Mouse (Mus musculus) forebrain, embryonic 13.5 days (tissue): Measurements from ENCODE around the gene U2surp. TPM values are rescaled to one million over a fixed set of nuclear protein-coding genes. Genes with fewer than 3 reads are reported as not detected.

Experiments used
- ATAC-seq: fragments of 200-750 bp; cut with Nextera tagmentation; 2 replicates; pipeline ENCODE4 v1.8.0; 2017
- H3K27ac ChIP-seq: fragments of 300-500 bp; sonication (generic); 2 replicates; pipeline ENCODE4 v1.5.1; 2015; ENCODE audit warnings: inconsistent platforms, mild to moderate bottlenecking, moderate library complexity
- H3K27me3 ChIP-seq: fragments of 300-500 bp; sonication (generic); 2 replicates; pipeline ENCODE4 v1.6.1; 2015; ENCODE audit warnings: mild to moderate bottlenecking, inconsistent platforms
- H3K36me3 ChIP-seq: fragments of 300-500 bp; sonication (generic); 2 replicates; pipeline ENCODE4 v1.6.1; 2015; ENCODE audit warnings: mild to moderate bottlenecking, inconsistent platforms; ENCODE audit not compliant: poor library complexity, severe bottlenecking
- H3K4me1 ChIP-seq: fragments of 300-500 bp; sonication (generic); 2 replicates; pipeline ENCODE4 v1.6.1; 2015; ENCODE audit warnings: inconsistent platforms
- H3K4me2 ChIP-seq: fragments of 300-500 bp; sonication (generic); 2 replicates; pipeline ENCODE4 v1.6.1; 2015; ENCODE audit warnings: inconsistent platforms, mild to moderate bottlenecking, moderate library complexity
- H3K4me3 ChIP-seq: fragments of 300-500 bp; sonication (generic); 2 replicates; pipeline ENCODE4 v1.5.1; 2015; ENCODE audit warnings: mild to moderate bottlenecking, inconsistent platforms
- H3K9ac ChIP-seq: fragments of 300-500 bp; sonication (generic); 2 replicates; pipeline ENCODE4 v1.6.1; 2015; ENCODE audit warnings: mild to moderate bottlenecking, inconsistent platforms
- H3K9me3 ChIP-seq: fragments of 300-500 bp; sonication (generic); replicated peaks from 2 replicates; pipeline ENCODE4 v1.6.1; 2016; ENCODE audit warnings: inconsistent platforms
- WGBS: fragments of 180-500 bp; shearing (Covaris S2); methylation state at CpG from one replicate; pipeline ENCODE4 v1.1.7; 2015; 5-methylcytosine and 5-hydroxymethylcytosine counted together
- polyA plus RNA-seq: library from polyadenylated mRNA; unstranded; fragments of >200 nt; fragmentation: Nextera tagmentation; extraction: Ambion mirVana; gene quantifications from 2 replicates; pipeline ENCODE4 v1.2.1, GENCODE M21; 2015

Gene U2surp
- polyA plus RNA-seq = 165 and 200 TPM in 2 replicates

- ATAC-seq = peak; percentile 98
- Histone ChIP-seq H3K9ac (peak within 1 kb of the TSS; percentile 94), H3K4me2 (peak within 1 kb of the TSS; percentile 96), H3K4me1 (peaks cover 23% of the 10 kb centered on the region), H3K27me3 (no peaks in the 10 kb centered on the region), H3K27ac (peak within 1 kb of the TSS; percentile 78), H3K36me3 (no peaks in the 10 kb centered on the region), H3K4me3 (peak within 1 kb of the TSS; percentile 99), H3K9me3 (no peaks in the 10 kb centered on the region)
- WGBS = under 1% methylated on average over 74 of the region's 74 CpGs
Measured at GRCm38 (mm10) chr9:95511472-95512330, at the start of gene U2surp. U2surp (minus strand) TSS chr9:95511996.

DNA sequence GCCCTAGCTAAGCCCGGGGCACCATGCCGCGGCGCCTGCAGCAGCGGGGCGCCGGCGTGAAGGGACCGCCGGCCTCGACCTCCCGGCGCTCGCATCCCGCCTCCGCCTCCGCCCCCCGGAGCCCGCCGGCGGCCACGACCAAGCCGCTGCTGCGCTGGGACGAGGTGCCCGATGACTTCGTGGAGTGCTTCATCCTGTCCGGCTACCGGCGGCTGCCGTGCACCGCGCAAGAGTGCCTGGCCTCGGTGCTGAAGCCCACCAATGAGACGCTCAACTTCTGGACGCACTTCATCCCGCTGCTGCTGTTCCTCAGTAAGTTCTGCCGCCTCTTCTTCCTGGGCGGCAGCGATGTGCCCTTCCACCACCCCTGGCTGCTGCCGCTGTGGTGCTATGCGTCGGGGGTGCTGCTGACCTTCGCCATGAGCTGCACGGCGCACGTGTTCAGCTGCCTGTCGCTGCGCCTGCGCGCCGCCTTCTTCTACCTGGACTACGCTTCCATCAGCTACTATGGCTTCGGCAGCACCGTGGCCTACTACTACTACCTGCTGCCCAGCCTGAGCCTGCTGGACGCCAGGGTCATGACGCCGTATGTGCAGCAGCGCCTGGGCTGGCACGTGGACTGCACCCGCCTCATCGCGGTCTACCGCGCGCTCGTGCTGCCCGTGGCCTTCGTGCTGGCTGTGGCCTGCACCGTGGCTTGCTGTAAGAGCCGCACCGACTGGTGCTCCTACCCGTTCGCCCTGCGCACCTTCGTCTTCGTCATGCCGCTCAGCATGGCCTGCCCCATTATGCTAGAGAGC is 48.3 kb upstream of the U2surp start:
- Histone ChIP-seq H3K9ac (peak overlapping the region; percentile 75), H3K27ac (no peak overlapping the region), H3K36me3 (no peaks in the 10 kb centered on the region), H3K4me3 (peak overlapping the region; percentile 65), H3K4me1 (peaks cover 14% of the 10 kb centered on the region), H3K4me2 (peak overlapping the region; percentile 92), H3K27me3 (peaks cover 59% of the 10 kb centered on the region), H3K9me3 (no peaks in the 10 kb centered on the region)
- 14% methylated on average over 76 of the region's 78 CpGs for WGBS
- ATAC-seq = peak; percentile 79

- ATAC-seq = peak; percentile 72
- peak within 1 kb of the TSS; percentile 92 for H3K4me2 ChIP-seq
- no peak within 1 kb of the TSS for H3K27ac ChIP-seq
- H3K27me3 ChIP-seq = peaks cover 59% of the 10 kb centered on the region
- H3K4me3 ChIP-seq = peak within 1 kb of the TSS; percentile 65
- peaks cover 14% of the 10 kb centered on the region for H3K4me1 ChIP-seq
- no peaks in the 10 kb centered on the region for H3K36me3 ChIP-seq
- no peaks in the 10 kb centered on the region for H3K9me3 ChIP-seq
- under 1% methylated on average over 36 of the region's 118 CpGs for WGBS
- H3K9ac ChIP-seq = peak within 1 kb of the TSS; percentile 75
Measured at GRCm38 (mm10) chr9:95559059-95559935, 47.5 kb upstream of the U2surp start, which contains the start of gene Paqr9. Paqr9 (plus strand) TSS chr9:95559657.

GRCm38 (mm10) chr9:95558726-95559058 is 46.9 kb upstream of the U2surp start:
- Histone ChIP-seq H3K27ac (no peak overlapping the region), H3K27me3 (peaks cover 59% of the 10 kb centered on the region)
- 10% methylated on average over 11 of the region's 11 CpGs for WGBS

GRCm38 (mm10) chr9:95557722-95558121 is 45.9 kb upstream of the U2surp start:
- ATAC-seq = no peak
- Histone ChIP-seq H3K4me1 (peaks cover 14% of the 10 kb centered on the region), H3K36me3 (no peaks in the 10 kb centered on the region), H3K4me3 (no peak overlapping the region), H3K9me3 (no peaks in the 10 kb centered on the region), H3K4me2 (no peak overlapping the region), H3K9ac (no peak overlapping the region), H3K27me3 (peaks cover 52% of the 10 kb centered on the region), H3K27ac (no peak overlapping the region)
- WGBS = 69% methylated on average over 6 of the region's 6 CpGs

More at GRCm38 (mm10) chr9:95558726-95559058, 46.9 kb upstream of the U2surp start:
- H3K36me3 ChIP-seq = no peaks in the 10 kb centered on the region
- H3K9me3 ChIP-seq = no peaks in the 10 kb centered on the region
- peaks cover 14% of the 10 kb centered on the region for H3K4me1 ChIP-seq
- H3K4me3 ChIP-seq = peak overlapping the region; percentile 65
- H3K4me2 ChIP-seq = peak overlapping the region; percentile 92
- H3K9ac ChIP-seq = peak overlapping the region; percentile 75
- ATAC-seq = no peak

- ATAC-seq = no peak
- peaks cover 39% of the 10 kb centered on the region for H3K27me3 ChIP-seq
Measured at GRCm38 (mm10) chr9:95556067-95556512, 44.3 kb upstream of the U2surp start.

GRCm38 (mm10) chr9:95555233-95555740 is 43.5 kb upstream of the U2surp start:
- 63% methylated on average over 5 of the region's 5 CpGs for WGBS
- Histone ChIP-seq H3K9ac (no peak overlapping the region), H3K4me2 (no peak overlapping the region), H3K27me3 (peaks cover 31% of the 10 kb centered on the region), H3K4me1 (peaks cover 11% of the 10 kb centered on the region), H3K36me3 (no peaks in the 10 kb centered on the region), H3K9me3 (no peaks in the 10 kb centered on the region), H3K27ac (no peak overlapping the region), H3K4me3 (no peak overlapping the region)
- ATAC-seq = no peak

More at GRCm38 (mm10) chr9:95556067-95556512, 44.3 kb upstream of the U2surp start:
- Histone ChIP-seq H3K9ac (no peak overlapping the region), H3K4me3 (no peak overlapping the region), H3K4me2 (no peak overlapping the region), H3K9me3 (no peaks in the 10 kb centered on the region), H3K4me1 (peaks cover 14% of the 10 kb centered on the region), H3K27ac (no peak overlapping the region), H3K36me3 (no peaks in the 10 kb centered on the region)
- WGBS = 91% methylated on average over 4 of the region's 4 CpGs

DNA sequence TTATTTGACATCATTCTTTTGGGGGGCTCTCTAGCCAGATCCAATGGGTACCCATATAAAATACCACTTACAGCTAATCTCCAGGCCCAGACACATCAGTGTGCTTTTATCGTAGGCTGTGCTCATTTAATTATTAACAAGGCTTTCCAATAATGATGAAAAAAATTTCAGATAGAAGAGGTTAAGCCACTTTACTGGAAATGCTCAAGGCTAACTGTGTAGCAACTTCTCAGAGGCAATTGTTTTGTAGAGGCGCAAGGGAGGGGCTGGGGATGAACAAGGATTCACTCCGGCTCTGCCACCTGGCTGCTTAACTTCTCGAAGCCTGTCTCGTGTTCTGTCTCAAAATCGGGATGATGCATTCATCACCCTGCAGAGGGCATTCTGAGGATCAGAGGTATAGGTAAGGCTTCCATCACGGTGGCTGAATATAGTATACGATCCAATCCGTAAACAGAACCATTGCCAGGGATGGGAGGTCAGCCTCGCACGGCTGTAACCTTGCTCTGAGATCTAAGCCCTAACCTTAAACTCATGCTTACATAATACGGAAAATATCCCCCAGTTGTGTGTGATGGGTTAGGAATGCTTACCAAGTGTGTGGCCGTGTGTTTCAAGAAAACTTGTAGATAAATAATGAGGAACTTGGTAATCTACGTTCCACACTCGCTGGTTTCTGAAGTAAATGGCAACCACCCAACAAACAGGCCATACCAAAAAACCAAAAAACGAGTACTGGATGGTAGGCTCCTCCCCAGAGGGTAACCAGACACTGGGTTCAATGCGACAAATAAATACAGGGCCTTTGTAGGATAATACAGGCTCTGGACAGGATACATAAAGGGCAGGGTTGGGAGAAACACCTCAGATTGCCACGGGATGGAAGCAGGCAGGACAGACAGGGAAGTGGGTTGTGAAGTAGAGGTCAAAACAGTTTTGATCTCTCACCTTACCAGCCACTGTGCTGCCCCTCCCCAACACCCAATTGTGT is 42.7 kb upstream of the U2surp start:
- Histone ChIP-seq H3K4me3 (no peak overlapping the region), H3K27ac (no peak overlapping the region), H3K9ac (no peak overlapping the region), H3K4me1 (0 out of 2 replicates have a peak, but pooled peaks cover 6% of the 10 kb centered on the region), H3K4me2 (no peak overlapping the region), H3K36me3 (no peaks in the 10 kb centered on the region), H3K9me3 (no peaks in the 10 kb centered on the region), H3K27me3 (peaks cover 26% of the 10 kb centered on the region)
- ATAC-seq = no peak
- 87% methylated on average over 18 of the region's 18 CpGs for WGBS

DNA sequence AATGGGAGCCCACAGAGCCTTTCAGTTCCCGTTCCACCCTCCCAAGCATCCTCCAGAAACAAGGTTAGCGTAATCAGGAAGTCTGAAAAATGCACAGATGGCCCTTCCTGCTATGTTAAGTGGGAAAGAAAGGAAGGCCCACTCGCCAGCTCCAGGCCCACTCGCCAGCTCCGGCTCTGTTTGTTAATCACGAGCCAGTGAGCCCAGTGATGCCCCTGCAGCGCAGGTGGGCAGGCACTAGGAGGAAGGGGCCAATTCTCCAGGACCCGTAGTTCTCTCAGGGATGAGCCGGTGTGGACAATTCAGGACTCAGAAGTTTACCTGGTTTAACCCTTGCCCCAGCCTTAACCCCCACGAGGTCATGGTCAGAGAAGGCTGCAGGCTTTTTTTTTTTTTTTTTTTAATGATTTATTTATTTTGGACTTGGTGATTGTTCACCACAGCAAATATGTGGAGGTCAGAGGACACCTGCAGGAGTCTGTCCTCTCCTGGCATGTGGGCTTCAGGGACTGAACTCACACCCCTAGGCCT is 40.4 kb upstream of the U2surp start:
- Histone ChIP-seq H3K27me3 (peaks cover 8% of the 10 kb centered on the region), H3K36me3 (no peaks in the 10 kb centered on the region), H3K27ac (no peak overlapping the region), H3K4me3 (no peak overlapping the region), H3K9ac (no peak overlapping the region), H3K9me3 (no peaks in the 10 kb centered on the region), H3K4me1 (no peaks in the 10 kb centered on the region), H3K4me2 (no peak overlapping the region)
- ATAC-seq = peak; percentile 24; the same call in 1 of the 2 replicates
- 60% methylated on average over 10 of the region's 10 CpGs for WGBS
